Mouse (Mus musculus) large intestine, adult 2 months (tissue): ENCODE results near the gene Cetn3. TPM values are rescaled to one million over a fixed set of nuclear protein-coding genes. Genes with fewer than 3 reads are reported as not detected.

Source experiments
- DNase-seq: peaks from one replicate; pipeline ENCODE4 v3.0.0-alpha.2; 2012; ENCODE audit warnings: low read depth, low spot score
- whole genome bisulfite sequencing: fragments of 180-500 bp; shearing (Covaris S2); methylation state at CpG from one replicate; pipeline ENCODE4 v1.1.7; 2018; 5-methylcytosine and 5-hydroxymethylcytosine counted together
- polyA plus RNA-seq: library from polyadenylated mRNA; depleted of rRNA; stranded (reverse); fragments of >200 nt; gene quantifications from 2 replicates; pipeline ENCODE4 v1.2.3, GENCODE M21; 2012; rRNA removed

The Cetn3 gene
- polyA plus RNA-seq, 1 experiment = 5.6 TPM

GRCm38 (mm10) chr13:81801121-81801520 lies 18.2 kb downstream of the Cetn3 start:
- 6% methylated on average over 3 of the region's 3 CpGs for WGBS
- no peak for DNase-seq

GRCm38 (mm10) chr13:81803713-81804112 lies 20.8 kb downstream of the Cetn3 start:
- no peak for DNase-seq
- whole genome bisulfite sequencing = 87% methylated on average over 4 of the region's 4 CpGs

- no peak for DNase-seq
Measured at GRCm38 (mm10) chr13:81822750-81823149, 39.9 kb downstream of the Cetn3 start.

GRCm38 (mm10) chr13:81824576-81825330 lies 41.9 kb downstream of the Cetn3 start:
- WGBS = 66% methylated on average over 11 of the region's 11 CpGs
- DNase-seq = no peak

GRCm38 (mm10) chr13:81828486-81828885 lies 45.6 kb downstream of the Cetn3 start:
- WGBS = 51% methylated on average over 6 of the region's 6 CpGs
- no peak for DNase-seq

GRCm38 (mm10) chr13:81831838-81832237 lies 49.0 kb downstream of the Cetn3 start:
- 81% methylated on average over 7 of the region's 7 CpGs for WGBS
- no peak for DNase-seq

- 67% methylated on average over 9 of the region's 9 CpGs for WGBS
- DNase-seq = no peak
Measured at GRCm38 (mm10) chr13:81836386-81837177, 53.7 kb downstream of the Cetn3 start.

GRCm38 (mm10) chr13:81838016-81838415 lies 55.1 kb downstream of the Cetn3 start:
- 89% methylated on average over 5 of the region's 5 CpGs for WGBS
- DNase-seq = no peak

- no peak for DNase-seq
Measured at GRCm38 (mm10) chr13:81838948-81839347, 56.1 kb downstream of the Cetn3 start.

GRCm38 (mm10) chr13:81840246-81840645 lies 57.4 kb downstream of the Cetn3 start:
- WGBS = 64% methylated on average over 5 of the region's 5 CpGs
- no peak for DNase-seq

- DNase-seq = no peak
- 81% methylated on average over 5 of the region's 5 CpGs for WGBS
Measured at GRCm38 (mm10) chr13:81840646-81841045, 57.8 kb downstream of the Cetn3 start.

GRCm38 (mm10) chr13:81842278-81842677 lies 59.4 kb downstream of the Cetn3 start:
- WGBS = 68% methylated on average over 6 of the region's 6 CpGs
- no peak for DNase-seq

Other genes with a start within 250 kb of the Cetn3 start
- 0.15 and 0.23 TPM in 2 replicates for gene Adgrv1, start 149.9 kb upstream of the Cetn3 start, polyA plus RNA-seq
- gene Lysmd3, start 125.4 kb upstream of the Cetn3 start, polyA plus RNA-seq = 3.9 and 16.1 TPM in 2 replicates
- 2.5 and 4.9 TPM in 2 replicates for gene Polr3g, start 72.1 kb upstream of the Cetn3 start, polyA plus RNA-seq
- gene Mblac2, start 71.7 kb upstream of the Cetn3 start, polyA plus RNA-seq = 0.64 and 1.5 TPM in 2 replicates